Mouse (Mus musculus) heart, embryonic 13.5 days (tissue): ENCODE data around the gene Znrf1. TPM values are rescaled to one million over a fixed set of nuclear protein-coding genes. Genes with fewer than 3 reads are reported as not detected.
A peak's percentile ranks its signal among the peaks of the same experiment; 100 is the strongest.

Experiments
- ATAC-seq: fragments of 200-750 bp; cut with Nextera tagmentation; 2 replicates; pipeline ENCODE4 v1.8.0; 2017; ENCODE audit warnings: moderate TSS enrichment; ENCODE audit not compliant: insufficient number of reproducible peaks, low FRiP score, low TSS enrichment; ENCODE audit errors: extremely low read depth
- H3K27ac ChIP-seq: fragments of 300-500 bp; sonication (generic); replicated peaks from 2 replicates; pipeline ENCODE4 v1.5.1; 2015; ENCODE audit warnings: moderate library complexity, mild to moderate bottlenecking, inconsistent platforms
- H3K27me3 ChIP-seq: fragments of 300-500 bp; sonication (generic); replicated peaks from 2 replicates; pipeline ENCODE4 v1.6.1; 2015; ENCODE audit warnings: mild to moderate bottlenecking, inconsistent platforms
- H3K36me3 ChIP-seq: fragments of 300-500 bp; sonication (generic); 2 replicates; pipeline ENCODE4 v1.6.1; 2015; ENCODE audit warnings: mild to moderate bottlenecking, inconsistent platforms
- H3K4me1 ChIP-seq: fragments of 300-500 bp; sonication (generic); 2 replicates; pipeline ENCODE4 v1.6.1; 2015; ENCODE audit warnings: inconsistent platforms
- H3K4me2 ChIP-seq: fragments of 300-500 bp; sonication (generic); 2 replicates; pipeline ENCODE4 v1.6.1; 2015; ENCODE audit warnings: inconsistent platforms, mild to moderate bottlenecking, moderate library complexity
- H3K4me3 ChIP-seq: fragments of 300-500 bp; sonication (generic); 2 replicates; pipeline ENCODE4 v1.5.1; 2015; ENCODE audit warnings: moderate library complexity, mild to moderate bottlenecking, inconsistent platforms
- H3K9ac ChIP-seq: fragments of 300-500 bp; sonication (generic); 2 replicates; pipeline ENCODE4 v1.6.1; 2015; ENCODE audit warnings: inconsistent platforms, mild to moderate bottlenecking, moderate library complexity
- H3K9me3 ChIP-seq: fragments of 300-500 bp; sonication (generic); 2 replicates; pipeline ENCODE4 v1.6.1; 2016; ENCODE audit warnings: inconsistent platforms
- WGBS: fragments of 180-500 bp; shearing (Covaris S2); methylation state at CpG from one replicate; pipeline ENCODE4 v1.1.7; 2015; ENCODE audit warnings: mixed read lengths; 5-methylcytosine and 5-hydroxymethylcytosine counted together
- polyA plus RNA-seq: library from polyadenylated mRNA; unstranded; fragments of >200 nt; fragmentation: Nextera tagmentation; extraction: Ambion mirVana; gene quantifications from 2 replicates; pipeline ENCODE4 v1.2.1, GENCODE M21; 2015

Znrf1 gene
- polyA plus RNA-seq, 1 experiment from 2014 or later: 20.1 TPM

DNA sequence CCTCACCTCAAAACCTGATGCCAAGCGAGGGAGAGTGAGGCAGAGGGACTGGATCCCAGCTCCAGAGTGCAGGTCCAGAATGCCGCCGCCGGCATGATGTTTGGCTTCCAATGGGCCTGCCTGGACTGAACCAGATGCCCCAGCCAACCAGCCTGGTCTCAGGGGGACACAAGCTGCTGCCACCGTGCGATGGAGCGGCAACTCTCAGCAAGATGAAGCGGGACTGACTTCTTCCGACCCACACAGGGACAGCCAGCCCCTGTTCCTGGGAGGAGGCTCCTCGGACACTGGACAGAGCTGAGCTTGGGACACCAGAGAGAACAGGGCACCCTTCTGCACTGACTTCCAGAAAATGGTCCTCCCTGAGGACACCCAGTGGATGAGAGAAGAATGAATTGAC is 86.7 kb downstream of the Znrf1 start:
- no peak for ATAC-seq
- H3K27me3 ChIP-seq: no peaks in the 10 kb centered on the region
- no peak overlapping the region for H3K4me2 ChIP-seq
- 85% methylated on average over 10 of the region's 10 CpGs for WGBS
- no peak overlapping the region for H3K27ac ChIP-seq
- no peaks in the 10 kb centered on the region for H3K9me3 ChIP-seq
- peaks cover 39% of the 10 kb centered on the region for H3K36me3 ChIP-seq
- no peak overlapping the region for H3K9ac ChIP-seq
- peaks cover 53% of the 10 kb centered on the region for H3K4me1 ChIP-seq
- no peak overlapping the region for H3K4me3 ChIP-seq

DNA sequence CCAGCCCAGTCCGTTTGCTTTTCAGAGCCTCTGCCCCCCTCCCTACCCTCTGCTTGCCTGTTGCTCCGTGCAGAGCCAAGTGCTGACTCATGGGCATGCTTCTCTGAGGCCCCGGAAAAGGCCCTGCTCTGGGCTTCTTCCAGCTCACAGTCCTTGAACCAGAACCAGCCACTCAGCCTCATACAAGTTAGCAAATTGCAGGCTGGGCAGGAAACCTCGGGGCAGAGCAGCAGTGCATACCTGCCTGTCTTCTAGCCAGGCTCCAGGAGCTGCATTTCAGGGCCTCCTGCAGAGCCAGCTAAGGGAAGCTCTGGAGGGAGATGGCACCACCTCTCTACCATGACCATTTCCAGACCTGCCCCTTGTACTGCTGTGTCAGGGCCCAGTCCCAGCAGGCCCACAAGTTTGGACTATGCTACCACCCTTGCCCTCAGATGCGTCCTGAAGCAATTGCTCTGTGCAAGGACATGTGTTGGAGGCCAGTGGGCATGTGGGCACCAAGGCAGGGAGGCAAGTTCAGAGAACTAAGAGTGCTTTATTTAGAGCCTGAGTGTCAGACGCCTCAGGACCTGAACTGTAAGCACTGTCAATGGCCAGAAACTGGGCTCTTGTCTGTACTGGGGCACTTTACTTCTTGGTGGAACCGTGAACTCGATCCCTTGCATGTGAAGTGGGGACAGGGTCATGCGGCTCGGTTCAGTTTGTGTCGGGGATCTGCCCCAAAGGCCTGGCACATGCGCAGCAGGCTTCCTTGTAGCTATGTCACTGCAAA is 88.4 kb downstream of the Znrf1 start:
- H3K36me3 ChIP-seq: peaks cover 39% of the 10 kb centered on the region
- H3K4me3 ChIP-seq: no peak overlapping the region
- peak overlapping the region; percentile 24; the same call in 1 of the 2 replicates for H3K9ac ChIP-seq
- H3K27ac ChIP-seq: peak overlapping the region; percentile 55
- peaks cover 37% of the 10 kb centered on the region for H3K4me1 ChIP-seq
- no peaks in the 10 kb centered on the region for H3K27me3 ChIP-seq
- no peaks in the 10 kb centered on the region for H3K9me3 ChIP-seq
- H3K4me2 ChIP-seq: no peak overlapping the region
- WGBS: 65% methylated on average over 12 of the region's 12 CpGs
- ATAC-seq: no peak

DNA sequence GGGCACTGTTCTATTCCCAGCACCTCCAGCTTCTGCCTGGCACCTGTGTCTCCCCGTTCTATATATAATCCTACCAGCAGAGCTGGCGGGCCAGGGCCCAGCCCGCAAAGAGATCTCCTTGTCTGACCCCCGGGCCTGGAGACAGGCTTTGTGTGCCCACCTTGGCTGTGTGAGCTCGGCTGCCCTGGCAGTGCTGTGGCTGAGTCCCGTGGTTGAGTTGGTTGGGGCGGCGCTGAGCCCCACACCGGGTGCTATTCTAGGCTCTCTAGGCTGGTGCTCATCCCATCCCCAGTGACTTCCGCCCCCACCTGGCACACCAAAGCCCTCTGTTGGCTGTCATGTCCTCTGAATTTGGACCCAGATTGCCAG is 88.9 kb downstream of the Znrf1 start:
- Histone ChIP-seq H3K9me3 (no peaks in the 10 kb centered on the region), H3K27me3 (no peaks in the 10 kb centered on the region), H3K27ac (no peak overlapping the region; the same call in 1 of the 2 replicates), H3K4me1 (peaks cover 33% of the 10 kb centered on the region), H3K4me3 (no peak overlapping the region), H3K9ac (0 out of 2 replicates have a peak overlapping the region, but pooled peaks have one; percentile 0), H3K36me3 (peaks cover 36% of the 10 kb centered on the region), H3K4me2 (no peak overlapping the region)
- WGBS: 80% methylated on average over 10 of the region's 10 CpGs
- no peak for ATAC-seq

DNA sequence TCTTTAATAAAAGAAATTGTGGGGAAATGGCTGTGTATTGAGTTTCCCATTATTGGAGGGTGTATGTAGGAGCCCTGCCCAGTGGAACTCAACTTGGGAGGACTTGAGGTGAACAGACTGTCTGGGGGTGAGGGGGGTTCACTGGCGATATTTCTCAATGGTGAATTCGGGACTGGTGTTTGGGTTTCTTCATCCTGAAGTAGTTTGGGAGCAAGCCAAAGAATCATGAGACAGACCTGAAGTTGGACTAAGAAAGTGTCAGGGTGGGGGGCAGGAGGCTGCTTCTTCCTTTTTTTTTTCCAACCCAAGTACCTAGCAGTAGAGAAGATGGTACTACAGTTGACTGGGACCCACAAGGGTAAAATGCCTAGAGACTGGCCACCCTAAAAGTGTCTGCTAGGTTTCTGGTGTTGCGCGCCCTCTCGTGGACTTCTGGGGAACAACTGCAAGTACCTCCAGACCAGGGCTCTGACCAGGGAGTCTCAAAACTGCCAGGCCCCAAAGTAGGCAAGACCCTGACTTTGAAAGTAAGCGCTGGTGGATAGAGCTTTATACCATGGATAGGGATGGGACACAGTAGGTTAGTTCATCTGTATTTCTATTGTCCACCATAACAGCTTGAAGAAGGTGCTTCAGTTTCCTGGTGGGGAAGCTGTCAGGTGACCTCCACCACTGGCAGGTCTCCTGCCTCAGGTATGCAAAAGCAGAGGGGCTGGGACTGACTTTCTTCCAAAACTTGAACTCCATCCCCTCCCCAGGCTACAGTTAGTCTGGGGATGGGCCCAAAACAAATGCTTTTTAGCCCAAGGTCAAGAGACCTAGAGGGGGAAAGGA is 90.0 kb downstream of the Znrf1 start:
- Histone ChIP-seq H3K4me3 (no peak overlapping the region), H3K4me2 (no peak overlapping the region), H3K9ac (no peak overlapping the region), H3K4me1 (peaks cover 29% of the 10 kb centered on the region), H3K27ac (no peak overlapping the region), H3K9me3 (no peaks in the 10 kb centered on the region), H3K27me3 (no peaks in the 10 kb centered on the region), H3K36me3 (peaks cover 32% of the 10 kb centered on the region)
- WGBS: 29% methylated on average over 6 of the region's 6 CpGs
- ATAC-seq: no peak

DNA sequence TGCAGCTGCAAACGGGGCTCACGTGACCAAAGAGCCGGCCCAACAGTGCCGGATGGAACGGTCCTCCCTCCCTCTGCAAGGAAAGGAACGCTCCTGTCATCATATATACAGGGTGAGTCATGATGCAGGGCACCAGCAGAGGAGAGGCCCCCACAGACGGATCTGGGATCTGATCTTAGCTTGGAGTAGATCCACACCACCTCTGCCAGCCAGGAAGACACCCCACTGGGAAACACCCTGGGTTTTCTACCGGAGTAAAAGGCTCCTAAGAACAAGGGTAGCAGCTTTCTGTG is 90.6 kb downstream of the Znrf1 start:
- Histone ChIP-seq H3K36me3 (peaks cover 29% of the 10 kb centered on the region), H3K27ac (no peak overlapping the region), H3K4me1 (peaks cover 29% of the 10 kb centered on the region), H3K4me3 (no peak overlapping the region), H3K9ac (no peak overlapping the region), H3K9me3 (no peaks in the 10 kb centered on the region), H3K4me2 (no peak overlapping the region), H3K27me3 (no peaks in the 10 kb centered on the region)
- ATAC-seq: no peak
- 63% methylated on average over 8 of the region's 8 CpGs for WGBS

DNA sequence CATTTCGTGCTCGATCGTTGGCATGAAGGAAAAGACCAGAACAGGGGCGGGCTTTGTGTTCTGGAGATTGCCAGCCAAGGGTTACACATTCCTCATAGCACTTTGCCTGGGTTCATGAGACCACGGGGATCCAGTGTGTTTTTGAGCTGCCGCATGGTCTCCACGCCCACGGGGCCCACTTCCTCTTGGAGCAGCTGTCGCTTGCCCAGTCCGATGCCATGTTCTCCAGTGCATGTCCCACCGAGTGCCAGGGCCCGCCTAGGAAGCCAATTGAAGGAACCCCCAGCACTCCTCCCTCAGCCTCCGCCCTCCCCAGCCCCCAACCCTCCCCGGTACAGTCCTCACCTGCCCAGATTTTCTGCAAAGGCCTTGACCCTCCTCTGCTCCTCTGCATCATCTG is 91.0 kb downstream of the Znrf1 start:
- no peak overlapping the region for H3K9ac ChIP-seq
- ATAC-seq: no peak
- no peak overlapping the region for H3K27ac ChIP-seq
- H3K4me1 ChIP-seq: peaks cover 25% of the 10 kb centered on the region
- H3K4me3 ChIP-seq: no peak overlapping the region
- 84% methylated on average over 14 of the region's 14 CpGs for WGBS
- no peak overlapping the region for H3K4me2 ChIP-seq
- H3K36me3 ChIP-seq: peaks cover 24% of the 10 kb centered on the region
- H3K27me3 ChIP-seq: no peaks in the 10 kb centered on the region
- no peaks in the 10 kb centered on the region for H3K9me3 ChIP-seq

DNA sequence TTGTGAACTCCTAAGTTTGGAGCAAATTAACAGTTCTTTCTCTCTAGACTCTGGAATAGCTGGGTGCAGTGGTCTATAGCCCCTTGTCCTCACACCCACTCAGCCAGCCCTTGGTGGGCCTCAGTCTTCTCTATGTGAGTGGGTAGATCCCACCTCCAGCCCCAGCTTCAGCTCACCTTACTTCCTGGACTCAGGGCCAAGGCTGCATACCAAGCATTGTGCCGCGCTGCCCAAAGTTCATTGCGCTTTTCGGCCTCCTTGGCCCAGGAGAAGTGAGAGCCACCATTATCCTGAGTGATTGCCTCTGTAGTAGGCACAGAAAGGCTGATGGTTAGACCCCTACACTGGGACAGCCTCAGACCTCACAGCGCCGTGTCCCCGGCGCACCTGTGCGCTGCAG is 92.0 kb downstream of the Znrf1 start:
- Histone ChIP-seq H3K9me3 (no peaks in the 10 kb centered on the region), H3K36me3 (peaks cover 14% of the 10 kb centered on the region), H3K4me3 (no peak overlapping the region), H3K9ac (no peak overlapping the region), H3K27me3 (no peaks in the 10 kb centered on the region), H3K27ac (no peak overlapping the region), H3K4me1 (peaks cover 25% of the 10 kb centered on the region), H3K4me2 (no peak overlapping the region)
- 93% methylated on average over 9 of the region's 9 CpGs for WGBS
- no peak for ATAC-seq

DNA sequence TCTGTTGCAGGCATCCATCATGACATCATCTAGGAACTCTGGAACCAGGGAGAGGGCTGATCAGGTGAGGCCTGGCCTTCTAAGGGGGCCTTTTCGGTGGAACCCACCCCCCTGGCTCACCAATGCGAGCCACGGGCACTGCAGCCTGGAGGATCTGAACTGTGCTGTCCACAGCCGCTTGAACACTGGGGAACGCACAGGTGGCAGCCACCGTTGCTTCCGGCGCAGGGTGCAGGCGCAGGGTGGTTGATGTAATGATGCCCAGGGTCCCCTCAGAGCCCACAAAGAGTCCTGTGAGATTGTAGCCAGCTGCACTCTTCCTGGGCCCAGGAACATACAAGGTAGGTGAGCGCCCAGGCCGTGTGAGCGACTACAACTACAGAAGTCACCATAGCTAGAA is 92.5 kb downstream of the Znrf1 start:
- H3K4me2 ChIP-seq: no peak overlapping the region
- H3K4me1 ChIP-seq: peaks cover 25% of the 10 kb centered on the region
- 94% methylated on average over 12 of the region's 12 CpGs for WGBS

DNA sequence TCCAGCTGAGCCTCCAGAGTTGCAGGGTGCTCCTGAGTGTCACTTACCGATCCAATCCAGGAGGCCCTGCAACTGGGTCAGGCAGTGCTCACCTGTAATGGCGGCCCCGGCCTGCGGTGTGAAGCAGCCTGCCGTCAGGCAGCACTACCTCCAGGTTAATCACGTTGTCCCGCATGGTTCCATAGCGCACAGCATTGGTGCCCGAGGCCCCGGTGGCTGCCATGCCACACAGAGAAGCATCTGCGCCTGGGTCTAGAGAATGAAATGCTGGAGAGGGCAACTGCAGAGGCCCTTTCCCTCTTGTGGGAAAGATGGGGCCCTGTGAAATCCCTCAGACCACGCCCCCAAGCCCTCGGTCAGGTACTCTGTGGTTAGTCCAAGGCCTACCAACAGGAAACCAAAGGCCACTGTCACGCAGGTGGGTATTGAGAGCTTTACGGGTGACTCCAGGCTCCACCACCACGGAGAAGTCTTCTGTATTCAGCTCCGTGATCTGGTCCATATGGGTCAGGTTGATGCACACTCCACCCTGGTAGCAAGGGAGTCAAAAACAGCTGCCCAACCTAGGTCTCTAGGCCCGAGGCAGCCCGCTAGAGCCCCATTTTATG is 93.1 kb downstream of the Znrf1 start:
- no peak overlapping the region for H3K4me3 ChIP-seq
- no peak for ATAC-seq
- H3K4me2 ChIP-seq: no peak overlapping the region
- no peaks in the 10 kb centered on the region for H3K27me3 ChIP-seq
- no peak overlapping the region for H3K9ac ChIP-seq
- H3K9me3 ChIP-seq: no peaks in the 10 kb centered on the region
- H3K36me3 ChIP-seq: peaks cover 9% of the 10 kb centered on the region
- peaks cover 21% of the 10 kb centered on the region for H3K4me1 ChIP-seq
- H3K27ac ChIP-seq: no peak overlapping the region
- 87% methylated on average over 19 of the region's 19 CpGs for whole genome bisulfite sequencing

More for the DNA sequence above, 92.5 kb downstream of the Znrf1 start:
- no peak for ATAC-seq
- Histone ChIP-seq H3K27me3 (no peaks in the 10 kb centered on the region), H3K36me3 (peaks cover 9% of the 10 kb centered on the region), H3K9ac (no peak overlapping the region), H3K9me3 (no peaks in the 10 kb centered on the region), H3K4me3 (no peak overlapping the region), H3K27ac (no peak overlapping the region)

DNA sequence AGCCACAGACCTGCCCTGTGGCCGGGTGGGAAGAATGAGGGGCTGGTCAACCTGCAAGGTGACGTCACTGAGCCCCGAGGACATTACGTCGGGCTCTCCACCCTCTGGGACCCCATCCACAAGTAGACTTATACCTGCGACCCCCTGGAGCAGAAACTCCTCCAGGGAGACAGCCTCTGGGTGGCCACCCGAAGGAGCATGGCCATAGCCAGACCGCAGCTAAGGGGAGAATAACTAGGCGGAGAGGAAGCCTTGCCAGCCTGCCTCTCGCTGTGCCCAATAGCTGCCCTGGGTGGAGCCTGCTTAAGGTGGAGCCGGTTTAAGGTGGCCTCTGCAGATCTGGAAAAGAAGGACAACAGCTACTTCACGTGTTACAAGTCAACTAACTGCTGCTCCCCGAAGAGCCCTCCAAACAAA is 94.2 kb downstream of the Znrf1 start, which contains the start of gene Ldhd:
Gene Ldhd (minus strand): TSS at position 270 of the 417 bp plus-strand sequence.
- WGBS: 23% methylated on average over 13 of the region's 13 CpGs
- Histone ChIP-seq H3K27me3 (no peaks in the 10 kb centered on the region), H3K9ac (peak within 1 kb of the TSS; percentile 77), H3K4me3 (peak within 1 kb of the TSS; percentile 50), H3K4me1 (peaks cover 10% of the 10 kb centered on the region), H3K4me2 (peak within 1 kb of the TSS; percentile 70), H3K36me3 (peaks cover 9% of the 10 kb centered on the region), H3K9me3 (no peaks in the 10 kb centered on the region), H3K27ac (no peak within 1 kb of the TSS)
- no peak for ATAC-seq

DNA sequence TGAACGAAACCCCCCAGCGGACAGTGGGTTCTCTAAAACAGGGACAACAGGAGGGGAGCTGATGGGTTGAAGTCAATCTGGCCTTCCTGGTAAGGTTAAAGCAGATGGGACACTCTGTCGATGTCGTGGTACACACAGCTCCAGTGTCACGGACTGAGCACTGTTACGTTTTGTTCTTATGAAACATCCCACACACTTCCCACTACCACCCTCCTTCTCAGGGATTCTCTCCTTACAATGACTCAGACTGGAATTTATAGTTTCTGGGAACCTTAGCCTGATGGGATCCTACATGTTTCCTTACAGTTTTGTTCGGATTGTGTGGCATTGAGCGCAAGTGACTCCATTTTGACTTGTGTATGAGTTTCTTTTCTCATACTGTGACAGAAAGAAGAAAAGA is 95.7 kb downstream of the Znrf1 start:
- no peaks in the 10 kb centered on the region for H3K9me3 ChIP-seq
- peaks cover 9% of the 10 kb centered on the region for H3K36me3 ChIP-seq
- H3K4me3 ChIP-seq: no peak overlapping the region
- WGBS: 88% methylated on average over 8 of the region's 8 CpGs
- H3K4me1 ChIP-seq: peaks cover 5% of the 10 kb centered on the region; the same call in 1 of the 2 replicates
- H3K27ac ChIP-seq: no peak overlapping the region
- no peak for ATAC-seq
- no peak overlapping the region for H3K4me2 ChIP-seq
- no peaks in the 10 kb centered on the region for H3K27me3 ChIP-seq
- H3K9ac ChIP-seq: no peak overlapping the region
